Mouse (Mus musculus): ENCODE measurements at regions not wholly inside any gene's neighbourhood (a gene's known extent, or its start where the extent isn't known, plus 50 kb on each side); places are given as distances from the start of the nearest gene placed in this dataset.
A peak's percentile ranks its signal among the peaks of the same experiment; 100 is the strongest.

- peak; percentile 20 for DNase-seq (ENCODE audit: low spot score)
Measured at GRCm38 (mm10) chr2:162734286-162734685, 73.3 kb upstream of the Ptprt start.

DNA sequence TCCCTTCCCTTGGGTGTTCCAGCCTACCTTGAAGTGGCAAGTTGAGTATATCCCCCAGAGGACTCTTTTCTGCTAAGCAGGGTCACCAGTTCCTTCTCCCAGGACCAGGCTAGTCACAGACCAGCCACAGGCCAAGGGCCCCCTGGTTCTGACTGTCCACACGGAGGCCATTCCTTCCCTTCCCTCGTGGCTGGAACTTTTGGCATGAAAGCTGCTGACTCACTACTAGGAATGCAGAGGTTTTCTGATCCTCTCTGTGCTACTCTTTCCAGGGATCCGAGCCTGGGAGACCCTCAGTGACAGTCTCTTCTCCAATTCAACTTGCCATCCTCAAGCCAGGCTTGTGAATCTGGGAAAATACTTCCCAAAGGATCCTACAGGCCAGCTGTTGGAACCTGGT lies 59.1 kb upstream of the Ptprt start:
- no peak for DNase-seq (ENCODE audit: low spot score)

DNA sequence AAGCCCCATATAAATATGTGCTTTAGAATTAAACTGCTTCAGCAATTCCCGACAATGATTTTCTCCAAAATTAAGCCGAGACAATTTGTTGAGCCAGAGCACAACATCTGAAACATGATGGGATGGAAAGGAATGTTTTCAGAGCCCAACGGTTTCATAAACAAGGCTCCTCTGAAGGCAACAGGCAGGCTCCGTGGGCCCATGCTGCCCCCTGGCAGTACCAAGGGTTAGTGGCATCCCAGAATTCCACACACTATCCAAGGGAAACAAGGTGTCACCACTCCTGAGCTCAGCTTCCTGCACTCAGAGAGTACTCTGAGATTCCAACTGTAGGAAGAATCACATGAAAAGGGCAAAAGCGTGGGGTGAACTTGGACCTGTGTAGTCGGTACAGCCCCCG lies 57.5 kb upstream of the Ptprt start:
- no peak for DNase-seq (ENCODE audit: low spot score)

DNA sequence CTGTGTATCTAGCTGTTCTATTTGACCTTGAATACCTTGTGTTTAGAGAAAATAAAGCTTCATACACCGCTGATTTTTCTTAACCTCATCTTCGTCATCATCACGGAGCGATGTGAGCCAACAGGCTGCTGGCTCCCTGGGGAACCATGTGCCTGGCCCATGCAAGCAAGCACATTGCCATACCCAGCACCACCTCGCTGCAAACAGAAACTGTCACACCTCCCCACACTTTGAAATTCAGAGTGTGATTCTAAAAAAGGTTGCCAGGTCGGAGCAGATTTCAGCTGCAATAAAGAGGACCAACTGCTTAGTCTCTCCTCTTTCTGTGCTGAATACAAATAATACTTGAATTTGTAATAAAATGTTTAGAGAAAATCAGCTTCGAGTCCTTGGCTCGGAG lies 54.0 kb upstream of the Ptprt start:
- no peak for DNase-seq (ENCODE audit: low spot score)

- DNase-seq (ENCODE audit: low spot score) = peak; percentile 28
Measured at GRCm38 (mm10) chr2:162712972-162713371, 52.0 kb upstream of the Ptprt start.

- no peak for DNase-seq (ENCODE audit: low spot score)
Measured at GRCm38 (mm10) chr2:162712394-162712793, 51.4 kb upstream of the Ptprt start.

Data from embryo, embryonic 10.5 days (tissue).